Comparison of ENCODE assay signal across 29 mouse cellular contexts in the genomic region with DNA sequence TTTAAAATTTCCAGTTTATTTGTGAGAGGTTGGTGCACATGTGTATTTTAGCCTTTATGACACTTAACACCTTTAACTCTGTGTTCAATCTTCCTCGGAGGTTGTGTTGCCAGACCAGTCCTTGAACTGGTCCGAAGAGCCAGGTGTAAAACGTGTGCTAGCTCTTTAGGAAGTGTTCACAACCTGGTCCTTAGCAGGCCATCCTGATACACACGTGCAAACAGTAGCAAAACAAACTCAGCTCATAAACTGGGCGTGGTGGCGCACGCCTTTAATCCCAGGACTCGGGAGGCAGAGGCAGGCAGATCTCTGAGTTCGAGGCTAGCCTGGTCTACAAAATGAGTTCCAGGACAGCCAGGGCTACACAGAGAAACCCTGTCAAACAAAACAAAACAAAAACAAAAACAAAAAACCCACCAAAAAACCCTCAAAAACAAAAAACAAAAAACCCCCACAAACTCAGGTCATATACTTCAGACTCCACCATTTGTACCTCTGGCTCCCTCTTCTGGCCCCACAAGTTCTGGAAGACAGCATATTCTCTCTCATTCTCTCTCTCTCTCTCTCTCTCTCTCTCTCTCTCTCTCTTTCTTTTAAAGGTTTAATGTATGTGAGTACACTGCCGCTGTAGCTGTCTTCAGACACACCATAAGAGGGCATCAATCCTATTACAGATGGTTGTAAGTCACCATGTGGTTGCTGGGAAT. TPM values are rescaled to one million over a fixed set of nuclear protein-coding genes. Genes with fewer than 3 reads are reported as not detected.
A peak's percentile ranks its signal among the peaks of the same experiment; 100 is the strongest.
DNase-seq lines count a peak whose midpoint lies in the region; ATAC-seq and TF ChIP-seq lines count a peak whose summit lies in the region.
"Had no signal": no experiment of that assay in that cellular context is flagged by ENCODE, and none has a peak within 500 bp of the region (broad histone marks: within the 10 kb centered on the region; RNA-seq: fewer than 3 reads in every experiment).

No protein-coding gene starts in this region.

- TF ChIP-seq POLR2A in MEL (IDR thresholded peaks at IDR 0.05; ENCODE audit: control insufficient read depth in 1 of 2, insufficient read depth in 1 of 2, low read depth in 1 of 2, low read length in 2 of 2, poor library complexity in 1 of 2), result no peak

- no peaks in the 10 kb centered on the region for H3K9me3 ChIP-seq in hindbrain, postnatal 0 days (ENCODE audit: low read length)
- no peaks in the 10 kb centered on the region for H3K9me3 ChIP-seq in hindbrain, embryonic 11.5 days (ENCODE audit: control insufficient read depth, low read length)
- H3K9me3 ChIP-seq in lung, embryonic 14.5 days (ENCODE audit: low read depth, low read length), result no peaks in the 10 kb centered on the region
- H3K9me3 ChIP-seq in MEL (replicated peaks; ENCODE audit: insufficient read depth, low read length), result no peaks in the 10 kb centered on the region
- H3K9me3 ChIP-seq: embryonic facial prominence, embryonic 13.5 days; forebrain, embryonic 10.5 days; heart, embryonic 13.5 days; hindbrain, embryonic 15.5 days; limb, embryonic 10.5 days; limb, embryonic 15.5 days; neural tube, embryonic 12.5 days; stomach, embryonic 15.5 days had no signal

- H3K27ac ChIP-seq in hindbrain, postnatal 0 days, result no peak overlapping the region
- no peak overlapping the region for H3K27ac ChIP-seq in hindbrain, embryonic 11.5 days (ENCODE audit: low read depth, low read length)
- H3K27ac ChIP-seq in lung, embryonic 14.5 days (ENCODE audit: low read depth), result no peak overlapping the region
- H3K27ac ChIP-seq in MEL (ENCODE audit: control insufficient read depth, low read depth, low read length), result no peak overlapping the region
- H3K27ac ChIP-seq: embryonic facial prominence, embryonic 13.5 days; forebrain, embryonic 10.5 days; heart, embryonic 13.5 days; hindbrain, embryonic 15.5 days; limb, embryonic 15.5 days; liver, embryonic 14.5 days; macrophage; neural tube, embryonic 12.5 days; stomach, embryonic 15.5 days had no signal

- ATAC-seq in hindbrain, postnatal 0 days, result no peak
- no peak for ATAC-seq in hindbrain, embryonic 11.5 days (ENCODE audit: low FRiP score)
- ATAC-seq in lung, embryonic 14.5 days (ENCODE audit: insufficient read depth), result no peak
- ATAC-seq: forebrain, embryonic 16.5 days; midbrain, embryonic 16.5 days had no signal

- H3K36me3 ChIP-seq in hindbrain, postnatal 0 days (ENCODE audit: insufficient read depth, low read length), result no peaks in the 10 kb centered on the region
- H3K36me3 ChIP-seq in hindbrain, embryonic 11.5 days (ENCODE audit: control insufficient read depth, insufficient read depth, low read length), result no peaks in the 10 kb centered on the region
- H3K36me3 ChIP-seq in lung, embryonic 14.5 days (ENCODE audit: insufficient read depth), result no peaks in the 10 kb centered on the region
- no peaks in the 10 kb centered on the region for H3K36me3 ChIP-seq in MEL (ENCODE audit: control insufficient read depth in 1 of 2, insufficient read depth in 2 of 2, low read length in 2 of 2)
- H3K36me3 ChIP-seq: embryonic facial prominence, embryonic 13.5 days; forebrain, embryonic 10.5 days; heart, embryonic 13.5 days; hindbrain, embryonic 15.5 days; limb, embryonic 10.5 days; limb, embryonic 15.5 days; neural tube, embryonic 12.5 days; stomach, embryonic 15.5 days had no signal

- H3K4me1 ChIP-seq in hindbrain, postnatal 0 days (ENCODE audit: insufficient read depth, low read length), result no peaks in the 10 kb centered on the region
- H3K4me1 ChIP-seq in hindbrain, embryonic 11.5 days (replicated peaks; ENCODE audit: control insufficient read depth, insufficient read depth, low read length), result no peaks in the 10 kb centered on the region
- peaks cover 6% of the 10 kb centered on the region; the same call in 1 of the 2 replicates for H3K4me1 ChIP-seq in lung, embryonic 14.5 days (ENCODE audit: insufficient read depth)
- H3K4me1 ChIP-seq in MEL (ENCODE audit: control insufficient read depth in 1 of 2, insufficient read depth in 2 of 2, low read length in 2 of 2), result peaks cover 2 to 7% of the 10 kb centered on the region in 2 experiments; a peak in 1 of 4 replicates
- H3K4me1 ChIP-seq: neural tube, embryonic 12.5 days had no signal

- peak; percentile 11; the same call in 1 of the 2 replicates for TF ChIP-seq CTCF in hindbrain, postnatal 0 days (IDR thresholded peaks at IDR 0.05; ENCODE audit: low read depth)
- 0 out of 2 replicates have a peak, but pooled peaks have one; percentile 3 for TF ChIP-seq CTCF in lung, embryonic 14.5 days (IDR thresholded peaks at IDR 0.05; ENCODE audit: low read depth)
- TF ChIP-seq CTCF in MEL (IDR thresholded peaks at IDR 0.05 in 2 of 3, conservative IDR thresholded peaks at IDR 0.05 in 1 of 3; ENCODE audit: control insufficient read depth in 1 of 3, insufficient read depth in 1 of 3, low read depth in 2 of 3, low read length in 3 of 3, poor library complexity in 1 of 3, severe bottlenecking in 1 of 3), result peak in 1 of 3 experiments; percentile 39; a peak in 2 of 6 replicates

- H3K4me3 ChIP-seq in hindbrain, postnatal 0 days (ENCODE audit: low read length), result no peak overlapping the region
- H3K4me3 ChIP-seq in hindbrain, embryonic 11.5 days (ENCODE audit: low read depth, low read length), result no peak overlapping the region
- no peak overlapping the region for H3K4me3 ChIP-seq in lung, embryonic 14.5 days (ENCODE audit: low read depth, low read length)
- H3K4me3 ChIP-seq in MEL (ENCODE audit: control insufficient read depth in 1 of 2, insufficient read depth in 1 of 2, low read depth in 2 of 2, low read length in 2 of 2), result no peak overlapping the region
- H3K4me3 ChIP-seq: embryonic facial prominence, embryonic 13.5 days; forebrain, embryonic 10.5 days; heart, embryonic 13.5 days; hindbrain, embryonic 15.5 days; limb, embryonic 10.5 days; limb, embryonic 15.5 days; myocyte; neural tube, embryonic 12.5 days; stomach, embryonic 15.5 days had no signal

- no peak for DNase-seq in hindbrain, postnatal 0 days (ENCODE audit: low spot score)
- no peak for DNase-seq in hindbrain, embryonic 11.5 days (ENCODE audit: low spot score)
- no peak for DNase-seq in lung, embryonic 14.5 days
- no peak for DNase-seq in lung, postnatal 10 days
- DNase-seq in 416B (ENCODE audit: low read depth) (peak; percentile 20), MEL (ENCODE audit: low read depth, low spot score) (peak; percentile 19)
- DNase-seq in urinary bladder, postnatal 25 days (ENCODE audit: low spot score), result no peak
- no peak for DNase-seq in frontal cortex, adult 2 months (ENCODE audit: extremely low spot score in 1 of 2, low spot score in 1 of 2)
- DNase-seq: adrenal gland, postnatal 25 days; cerebellum, adult 11-12 months; cerebellum, adult 9-11 months; gastrocnemius, postnatal 10 days; heart, postnatal 10 days; kidney, adult 11 months; layer of hippocampus, postnatal 36 days; thymus, postnatal 25 days had no signal

- H3K27me3 ChIP-seq in hindbrain, postnatal 0 days (ENCODE audit: insufficient read depth, low read length), result no peaks in the 10 kb centered on the region
- H3K27me3 ChIP-seq in hindbrain, embryonic 11.5 days (ENCODE audit: control insufficient read depth, insufficient read depth, low read length), result no peaks in the 10 kb centered on the region; the same call in 1 of the 2 replicates
- H3K27me3 ChIP-seq in lung, embryonic 14.5 days (ENCODE audit: insufficient read depth, low read length), result no peaks in the 10 kb centered on the region
- no peaks in the 10 kb centered on the region for H3K27me3 ChIP-seq in MEL (ENCODE audit: control insufficient read depth in 1 of 2, insufficient read depth in 2 of 2, low read length in 2 of 2)
- H3K27me3 ChIP-seq: hindbrain, embryonic 15.5 days; neural tube, embryonic 12.5 days had no signal

- peak; percentile 5 for TF ChIP-seq RAD21 in MEL (IDR thresholded peaks at IDR 0.05; ENCODE audit: low read depth, low read length)

- H3K9ac ChIP-seq in hindbrain, postnatal 0 days (replicated peaks; ENCODE audit: low read length), result no peak overlapping the region
- no peak overlapping the region for H3K9ac ChIP-seq in hindbrain, embryonic 11.5 days (ENCODE audit: low read depth, low read length)
- H3K9ac ChIP-seq in lung, embryonic 14.5 days, result no peak overlapping the region
- no peak overlapping the region for H3K9ac ChIP-seq in MEL (ENCODE audit: control insufficient read depth, low read depth, low read length, poor library complexity, severe bottlenecking)
- H3K9ac ChIP-seq: embryonic facial prominence, embryonic 13.5 days; heart, embryonic 13.5 days; hindbrain, embryonic 15.5 days; limb, embryonic 15.5 days; liver, embryonic 14.5 days; neural tube, embryonic 12.5 days; stomach, embryonic 15.5 days had no signal

- no peaks in the 10 kb centered on the region for H3K79me2 ChIP-seq in MEL (ENCODE audit: control insufficient read depth, insufficient read depth, low read length, poor library complexity)

- H3K4me2 ChIP-seq in hindbrain, postnatal 0 days (ENCODE audit: low read depth, low read length), result no peak overlapping the region
- no peak overlapping the region for H3K4me2 ChIP-seq in hindbrain, embryonic 11.5 days (replicated peaks; ENCODE audit: low read depth, low read length)
- no peak overlapping the region for H3K4me2 ChIP-seq in lung, embryonic 14.5 days
- H3K4me2 ChIP-seq: embryonic facial prominence, embryonic 13.5 days; heart, embryonic 13.5 days; hindbrain, embryonic 15.5 days; limb, embryonic 15.5 days; neural tube, embryonic 12.5 days; stomach, embryonic 15.5 days had no signal

- WGBS in hindbrain, postnatal 0 days, result 94% methylated on average over 10 of the region's 10 CpGs
- WGBS in hindbrain, embryonic 11.5 days, result 93% methylated on average over 10 of the region's 10 CpGs
- WGBS in lung, embryonic 14.5 days, result 86% methylated on average over 10 of the region's 10 CpGs

- no peak for TF ChIP-seq EP300 in MEL (IDR thresholded peaks at IDR 0.05; ENCODE audit: low read depth in 1 of 2, low read length in 2 of 2)

TF ChIP-seq in MEL, 35 proteins besides CTCF, POLR2A, EP300 and RAD21:
- TF ChIP-seq MAZ (IDR thresholded peaks at IDR 0.05; ENCODE audit: low read depth, low read length), result no peak
- TF ChIP-seq SMC3 (IDR thresholded peaks at IDR 0.05; ENCODE audit: low read depth, low read length), result peak; percentile 36

RNA-seq across cellular contexts. Expression of gene Chaf1b, which starts 59.2 kb away (rescaled TPM):
- total RNA-seq in hindbrain, postnatal 0 days (2014; rRNA removed), result 9.3 and 11.4 TPM in 2 replicates
- polyA plus RNA-seq in hindbrain, postnatal 0 days (2015; fragmentation: Nextera tagmentation; extraction: Ambion mirVana), result 18.7 and 20.2 TPM in 2 replicates
- polyA plus RNA-seq in hindbrain, embryonic 11.5 days (2014; fragmentation: Nextera tagmentation; extraction: Ambion mirVana), result 87.8 and 91.2 TPM in 2 replicates
- polyA plus RNA-seq in lung, embryonic 14.5 days (2014; fragmentation: Nextera tagmentation; extraction: Ambion mirVana), result 98.5 and 99.6 TPM in 2 replicates
- total RNA-seq in MEL (2012; rRNA removed), result 40.9 and 48.2 TPM in 2 replicates
- polyA plus RNA-seq in MEL (2012; ENCODE audit: insufficient read depth in 1 of 2, insufficient read length in 2 of 2, low read depth in 1 of 2, low replicate concordance in 2 of 2, missing spikeins in 1 of 2), result 10 to 100 TPM in 1 of 2 experiments, not detected in 1; 53.9 TPM
- 1.3 and 1.4 TPM in 2 replicates for polyA plus RNA-seq in frontal cortex, adult 2 months (2012; rRNA removed)

Comparison
In these comparisons a context has a peak if more than half of its experiments do, and no peak if none do; other contexts are left out.
1. DNase-seq: peak in 416B (single experiment) and MEL (single experiment); none in hindbrain, postnatal 0 days (single experiment), hindbrain, embryonic 11.5 days (single experiment), lung, embryonic 14.5 days (single experiment), lung, postnatal 10 days (single experiment), urinary bladder, postnatal 25 days (single experiment) and frontal cortex, adult 2 months (0 of 2).